Mouse (Mus musculus) heart, embryonic 12.5 days (tissue): Measurements from ENCODE around the gene Grin3a. TPM values are rescaled to one million over a fixed set of nuclear protein-coding genes. Genes with fewer than 3 reads are reported as not detected.

Experiments used
- ATAC-seq: fragments of 200-750 bp; cut with Nextera tagmentation; 2 replicates; pipeline ENCODE4 v1.8.0; 2017; ENCODE audit warnings: moderate TSS enrichment, moderate library complexity; ENCODE audit not compliant: insufficient number of reproducible peaks, low FRiP score
- H3K27ac ChIP-seq: fragments of 300-500 bp; sonication (generic); 2 replicates; pipeline ENCODE4 v1.5.1; 2016; ENCODE audit warnings: mild to moderate bottlenecking, moderate library complexity; ENCODE audit not compliant: poor library complexity, severe bottlenecking
- H3K27me3 ChIP-seq: fragments of 300-500 bp; sonication (generic); replicated peaks from 2 replicates; pipeline ENCODE4 v1.6.1; 2016; ENCODE audit warnings: mild to moderate bottlenecking, moderate library complexity
- H3K36me3 ChIP-seq: fragments of 300-500 bp; sonication (generic); 2 replicates; pipeline ENCODE4 v1.6.1; 2016; ENCODE audit warnings: mild to moderate bottlenecking, moderate library complexity
- H3K4me1 ChIP-seq: fragments of 300-500 bp; sonication (generic); replicated peaks from 2 replicates; pipeline ENCODE4 v1.6.1; 2016; ENCODE audit warnings: mild to moderate bottlenecking
- H3K4me2 ChIP-seq: fragments of 300-500 bp; sonication (generic); 2 replicates; pipeline ENCODE4 v1.6.1; 2016; ENCODE audit warnings: mild to moderate bottlenecking, moderate library complexity
- H3K4me3 ChIP-seq: fragments of 300-500 bp; sonication (generic); 2 replicates; pipeline ENCODE4 v1.5.1; 2016; ENCODE audit warnings: mild to moderate bottlenecking
- H3K9ac ChIP-seq: fragments of 300-500 bp; sonication (generic); 2 replicates; pipeline ENCODE4 v1.6.1; 2016; ENCODE audit warnings: mild to moderate bottlenecking, moderate library complexity
- H3K9me3 ChIP-seq: fragments of 300-500 bp; sonication (generic); replicated peaks from 2 replicates; pipeline ENCODE4 v1.6.1; 2016; ENCODE audit warnings: mild to moderate bottlenecking, moderate library complexity
- WGBS: fragments of 180-500 bp; shearing (Covaris S2); methylation state at CpG from one replicate; pipeline ENCODE4 v1.1.7; 2016; 5-methylcytosine and 5-hydroxymethylcytosine counted together
- polyA plus RNA-seq: library from polyadenylated mRNA; unstranded; fragments of >200 nt; fragmentation: Nextera tagmentation; extraction: Ambion mirVana; gene quantifications from 2 replicates; pipeline ENCODE4 v1.2.1, GENCODE M21; 2016

Grin3a gene
- polyA plus RNA-seq, 1 experiment from 2014 or later = 1.2 TPM

GRCm38 (mm10) chr4:49680171-49680875 lies 165.2 kb downstream of the Grin3a start:
- no peak overlapping the region for H3K4me2 ChIP-seq
- no peaks in the 10 kb centered on the region for H3K27me3 ChIP-seq
- ATAC-seq = no peak
- H3K27ac ChIP-seq = no peak overlapping the region
- WGBS = 82% methylated on average over 11 of the region's 11 CpGs
- no peaks in the 10 kb centered on the region; the same call in 1 of the 2 replicates for H3K9me3 ChIP-seq
- H3K9ac ChIP-seq = no peak overlapping the region
- no peak overlapping the region for H3K4me3 ChIP-seq
- H3K36me3 ChIP-seq = no peaks in the 10 kb centered on the region
- H3K4me1 ChIP-seq = no peaks in the 10 kb centered on the region

- H3K27me3 ChIP-seq = no peaks in the 10 kb centered on the region
- H3K36me3 ChIP-seq = no peaks in the 10 kb centered on the region
- 80% methylated on average over 7 of the region's 7 CpGs for whole genome bisulfite sequencing
- no peaks in the 10 kb centered on the region; the same call in 1 of the 2 replicates for H3K9me3 ChIP-seq
- no peak overlapping the region for H3K4me3 ChIP-seq
- no peak overlapping the region for H3K9ac ChIP-seq
- no peaks in the 10 kb centered on the region for H3K4me1 ChIP-seq
- ATAC-seq = no peak
- no peak overlapping the region for H3K4me2 ChIP-seq
- no peak overlapping the region for H3K27ac ChIP-seq
These were observed 168.8 kb downstream of the Grin3a start for GRCm38 (mm10) chr4:49676790-49677189.

GRCm38 (mm10) chr4:49676071-49676470 lies 169.5 kb downstream of the Grin3a start:
- no peak overlapping the region for H3K4me3 ChIP-seq
- H3K27me3 ChIP-seq = no peaks in the 10 kb centered on the region
- H3K4me1 ChIP-seq = no peaks in the 10 kb centered on the region
- no peak overlapping the region for H3K9ac ChIP-seq
- no peak overlapping the region for H3K4me2 ChIP-seq
- no peak for ATAC-seq
- WGBS = 65% methylated on average over 6 of the region's 6 CpGs
- H3K36me3 ChIP-seq = no peaks in the 10 kb centered on the region
- no peak overlapping the region for H3K27ac ChIP-seq
- no peaks in the 10 kb centered on the region for H3K9me3 ChIP-seq

- Histone ChIP-seq H3K36me3 (peaks cover 21% of the 10 kb centered on the region), H3K9me3 (no peaks in the 10 kb centered on the region), H3K4me3 (no peak overlapping the region), H3K9ac (no peak overlapping the region), H3K4me1 (peaks cover 5% of the 10 kb centered on the region; the same call in 1 of the 2 replicates), H3K4me2 (no peak overlapping the region), H3K27ac (no peak overlapping the region), H3K27me3 (no peaks in the 10 kb centered on the region)
- WGBS = 61% methylated on average over 5 of the region's 5 CpGs
- no peak for ATAC-seq
These were observed 180.7 kb downstream of the Grin3a start for GRCm38 (mm10) chr4:49664850-49665249.

GRCm38 (mm10) chr4:49662231-49662630 lies 183.3 kb downstream of the Grin3a start:
- 83% methylated on average over 4 of the region's 4 CpGs for WGBS
- ATAC-seq = no peak
- H3K36me3 ChIP-seq = peaks cover 36% of the 10 kb centered on the region
- H3K27me3 ChIP-seq = no peaks in the 10 kb centered on the region
- no peak overlapping the region for H3K4me2 ChIP-seq
- H3K27ac ChIP-seq = no peak overlapping the region
- H3K4me3 ChIP-seq = no peak overlapping the region
- H3K4me1 ChIP-seq = no peaks in the 10 kb centered on the region
- H3K9ac ChIP-seq = no peak overlapping the region
- H3K9me3 ChIP-seq = no peaks in the 10 kb centered on the region

- Histone ChIP-seq H3K27ac (no peak overlapping the region), H3K4me1 (no peaks in the 10 kb centered on the region), H3K9me3 (no peaks in the 10 kb centered on the region), H3K27me3 (no peaks in the 10 kb centered on the region), H3K9ac (no peak overlapping the region), H3K36me3 (peaks cover 38% of the 10 kb centered on the region), H3K4me2 (no peak overlapping the region), H3K4me3 (no peak overlapping the region)
- WGBS = 88% methylated on average over 9 of the region's 9 CpGs
- no peak for ATAC-seq
These were observed 183.9 kb downstream of the Grin3a start for GRCm38 (mm10) chr4:49661664-49662063.

GRCm38 (mm10) chr4:49659421-49659820 lies 186.1 kb downstream of the Grin3a start:
- Histone ChIP-seq H3K4me2 (no peak overlapping the region), H3K4me3 (no peak overlapping the region), H3K27ac (no peak overlapping the region), H3K9me3 (no peaks in the 10 kb centered on the region), H3K9ac (no peak overlapping the region), H3K36me3 (peaks cover 53% of the 10 kb centered on the region), H3K4me1 (no peaks in the 10 kb centered on the region), H3K27me3 (no peaks in the 10 kb centered on the region)
- ATAC-seq = no peak
- WGBS = 100% methylated on average over 1 of the region's 1 CpGs

- peaks cover 70% of the 10 kb centered on the region for H3K36me3 ChIP-seq
- no peaks in the 10 kb centered on the region for H3K9me3 ChIP-seq
- H3K4me2 ChIP-seq = no peak overlapping the region
- no peaks in the 10 kb centered on the region for H3K27me3 ChIP-seq
- WGBS = 37% methylated on average over 2 of the region's 2 CpGs
- no peak overlapping the region for H3K4me3 ChIP-seq
- ATAC-seq = no peak
- H3K27ac ChIP-seq = no peak overlapping the region
- no peaks in the 10 kb centered on the region for H3K4me1 ChIP-seq
- no peak overlapping the region for H3K9ac ChIP-seq
These were observed 205.6 kb downstream of the Grin3a start for GRCm38 (mm10) chr4:49639913-49640312.

- peaks cover 63% of the 10 kb centered on the region for H3K36me3 ChIP-seq
- H3K4me3 ChIP-seq = no peak overlapping the region
- ATAC-seq = no peak
- H3K9ac ChIP-seq = no peak overlapping the region
- H3K9me3 ChIP-seq = no peaks in the 10 kb centered on the region
- H3K27ac ChIP-seq = no peak overlapping the region
- no peaks in the 10 kb centered on the region for H3K27me3 ChIP-seq
- no peak overlapping the region for H3K4me2 ChIP-seq
- 90% methylated on average over 11 of the region's 11 CpGs for WGBS
- peaks cover 9% of the 10 kb centered on the region; the same call in 1 of the 2 replicates for H3K4me1 ChIP-seq
These were observed 207.7 kb downstream of the Grin3a start for GRCm38 (mm10) chr4:49637821-49638220.

GRCm38 (mm10) chr4:49632139-49632481 lies 213.4 kb downstream of the Grin3a start:
- Histone ChIP-seq H3K9ac (peak overlapping the region; percentile 86), H3K27ac (peak overlapping the region; percentile 84), H3K4me1 (peaks cover 9% of the 10 kb centered on the region; the same call in 1 of the 2 replicates), H3K4me3 (peak overlapping the region; percentile 75), H3K9me3 (no peaks in the 10 kb centered on the region), H3K27me3 (no peaks in the 10 kb centered on the region), H3K36me3 (peaks cover 30% of the 10 kb centered on the region), H3K4me2 (peak overlapping the region; percentile 81)
- peak; percentile 70 for ATAC-seq
- 0% methylated on average over 30 of the region's 30 CpGs for WGBS

- peak within 1 kb of the TSS; percentile 84 for H3K27ac ChIP-seq
- 4% methylated on average over 37 of the region's 37 CpGs for WGBS
- H3K4me3 ChIP-seq = peak within 1 kb of the TSS; percentile 75
- peaks cover 25% of the 10 kb centered on the region for H3K36me3 ChIP-seq
- peaks cover 9% of the 10 kb centered on the region for H3K4me1 ChIP-seq
- peak within 1 kb of the TSS; percentile 81 for H3K4me2 ChIP-seq
- no peaks in the 10 kb centered on the region for H3K27me3 ChIP-seq
- peak; percentile 97 for ATAC-seq
- no peaks in the 10 kb centered on the region for H3K9me3 ChIP-seq
- peak within 1 kb of the TSS; percentile 86 for H3K9ac ChIP-seq
These were observed 214.0 kb downstream of the Grin3a start, which contains the start of gene Rnf20 for GRCm38 (mm10) chr4:49631319-49632138. Rnf20 (plus strand) TSS chr4:49632006.
